Mouse (Mus musculus): Measurements from ENCODE around the gene Tmed8. TPM values are rescaled to one million over a fixed set of nuclear protein-coding genes. Genes with fewer than 3 reads are reported as not detected.
"Not testable (repeated sequence)": the region's sequence is repeated elsewhere in the genome, so short reads cannot be mapped to it uniquely, and the experiment has no call there.

The Tmed8 gene
- polyA plus RNA-seq, 1 experiment = 13.9 TPM

GRCm38 (mm10) chr12:87157361-87157760, 42.9 kb downstream of the Tmed8 start:
- TF ChIP-seq CTCF (IDR thresholded peaks at IDR 0.05; ENCODE audit: borderline replicate concordance, extremely low read depth, insufficient read depth, insufficient read length) (no peak), POLR2A (IDR thresholded peaks at IDR 0.05; ENCODE audit: borderline replicate concordance, extremely low read depth, insufficient read depth, insufficient read length, poor library complexity, severe bottlenecking) (no peak)
- DNase-seq (ENCODE audit: low read depth) = no peak

- DNase-seq (ENCODE audit: low read depth) = not testable (repeated sequence)
These were observed 45.8 kb downstream of the Tmed8 start for GRCm38 (mm10) chr12:87154448-87154847.

- no peak for DNase-seq (ENCODE audit: low read depth)
- no peak for TF ChIP-seq CTCF (IDR thresholded peaks at IDR 0.05; ENCODE audit: borderline replicate concordance, extremely low read depth, insufficient read depth, insufficient read length)
- no peak for TF ChIP-seq POLR2A (IDR thresholded peaks at IDR 0.05; ENCODE audit: borderline replicate concordance, extremely low read depth, insufficient read depth, insufficient read length, poor library complexity, severe bottlenecking)
These were observed 50.8 kb downstream of the Tmed8 start for GRCm38 (mm10) chr12:87149471-87149870.

GRCm38 (mm10) chr12:87148136-87148535, 52.1 kb downstream of the Tmed8 start:
- TF ChIP-seq CTCF (IDR thresholded peaks at IDR 0.05; ENCODE audit: borderline replicate concordance, extremely low read depth, insufficient read depth, insufficient read length) (no peak), POLR2A (IDR thresholded peaks at IDR 0.05; ENCODE audit: borderline replicate concordance, extremely low read depth, insufficient read depth, insufficient read length, poor library complexity, severe bottlenecking) (no peak)
- DNase-seq (ENCODE audit: low read depth) = no peak

GRCm38 (mm10) chr12:87147395-87148089, 52.7 kb downstream of the Tmed8 start, which contains the start of gene Pomt2:
TSS of gene Pomt2 (minus strand) at chr12:87147968.
- TF ChIP-seq CTCF (IDR thresholded peaks at IDR 0.05; ENCODE audit: borderline replicate concordance, extremely low read depth, insufficient read depth, insufficient read length) (no peak), POLR2A (IDR thresholded peaks at IDR 0.05; ENCODE audit: borderline replicate concordance, extremely low read depth, insufficient read depth, insufficient read length, poor library complexity, severe bottlenecking) (peak; percentile 47; the same call in 1 of the 2 replicates)
- DNase-seq (ENCODE audit: low read depth) = peak; percentile 99

GRCm38 (mm10) chr12:87146966-87147365, 53.3 kb downstream of the Tmed8 start, which contains the start of gene Gstz1:
TSS of gene Gstz1 (plus strand) at chr12:87147165.
- TF ChIP-seq CTCF (IDR thresholded peaks at IDR 0.05; ENCODE audit: borderline replicate concordance, extremely low read depth, insufficient read depth, insufficient read length) = no peak
- TF ChIP-seq POLR2A (IDR thresholded peaks at IDR 0.05; ENCODE audit: borderline replicate concordance, extremely low read depth, insufficient read depth, insufficient read length, poor library complexity, severe bottlenecking) = no peak
- peak; percentile 97 for DNase-seq (ENCODE audit: low read depth)

GRCm38 (mm10) chr12:87142156-87142555, 58.1 kb downstream of the Tmed8 start:
- DNase-seq (ENCODE audit: low read depth) = no peak
- TF ChIP-seq CTCF (IDR thresholded peaks at IDR 0.05; ENCODE audit: borderline replicate concordance, extremely low read depth, insufficient read depth, insufficient read length) (no peak), POLR2A (IDR thresholded peaks at IDR 0.05; ENCODE audit: borderline replicate concordance, extremely low read depth, insufficient read depth, insufficient read length, poor library complexity, severe bottlenecking) (no peak)

GRCm38 (mm10) chr12:87138768-87139167, 61.5 kb downstream of the Tmed8 start:
- TF ChIP-seq CTCF (IDR thresholded peaks at IDR 0.05; ENCODE audit: borderline replicate concordance, extremely low read depth, insufficient read depth, insufficient read length) = no peak
- no peak for TF ChIP-seq POLR2A (IDR thresholded peaks at IDR 0.05; ENCODE audit: borderline replicate concordance, extremely low read depth, insufficient read depth, insufficient read length, poor library complexity, severe bottlenecking)
- DNase-seq (ENCODE audit: low read depth) = no peak

- peak; percentile 43 for DNase-seq (ENCODE audit: low read depth)
- no peak for TF ChIP-seq CTCF (IDR thresholded peaks at IDR 0.05; ENCODE audit: borderline replicate concordance, extremely low read depth, insufficient read depth, insufficient read length)
- no peak for TF ChIP-seq POLR2A (IDR thresholded peaks at IDR 0.05; ENCODE audit: borderline replicate concordance, extremely low read depth, insufficient read depth, insufficient read length, poor library complexity, severe bottlenecking)
These were observed 61.9 kb downstream of the Tmed8 start for GRCm38 (mm10) chr12:87138342-87138701.

- TF ChIP-seq POLR2A (IDR thresholded peaks at IDR 0.05; ENCODE audit: borderline replicate concordance, extremely low read depth, insufficient read depth, insufficient read length, poor library complexity, severe bottlenecking) = no peak
- TF ChIP-seq CTCF (IDR thresholded peaks at IDR 0.05; ENCODE audit: borderline replicate concordance, extremely low read depth, insufficient read depth, insufficient read length) = no peak
- DNase-seq (ENCODE audit: low read depth) = peak; percentile 73
These were observed 62.6 kb downstream of the Tmed8 start for GRCm38 (mm10) chr12:87137439-87138341.

GRCm38 (mm10) chr12:87132784-87133183, 67.5 kb downstream of the Tmed8 start:
- TF ChIP-seq POLR2A (IDR thresholded peaks at IDR 0.05; ENCODE audit: borderline replicate concordance, extremely low read depth, insufficient read depth, insufficient read length, poor library complexity, severe bottlenecking) = no peak
- no peak for TF ChIP-seq CTCF (IDR thresholded peaks at IDR 0.05; ENCODE audit: borderline replicate concordance, extremely low read depth, insufficient read depth, insufficient read length)
- DNase-seq (ENCODE audit: low read depth) = no peak
